Mouse (Mus musculus) embryonic facial prominence, embryonic 11.5 days (tissue): ENCODE data around the gene Zfand2b. TPM values are rescaled to one million over a fixed set of nuclear protein-coding genes. Genes with fewer than 3 reads are reported as not detected.

Experiments
- ATAC-seq: fragments of 200-750 bp; cut with Nextera tagmentation; replicated peaks from 2 replicates; pipeline ENCODE4 v1.8.0; 2017; ENCODE audit warnings: low read depth; ENCODE audit not compliant: insufficient number of reproducible peaks, low FRiP score, low TSS enrichment
- DNase-seq: peaks from one replicate; pipeline ENCODE4 v3.0.0-alpha.2; 2015; ENCODE audit warnings: low spot score
- H3K27ac ChIP-seq: fragments of 300-500 bp; sonication (generic); replicated peaks from 2 replicates; pipeline ENCODE4 v1.5.1; 2014; ENCODE audit warnings: mild to moderate bottlenecking, low read depth, low read length, control low read depth
- H3K27me3 ChIP-seq: fragments of 300-500 bp; sonication (generic); 2 replicates; pipeline ENCODE4 v1.6.1; 2014; ENCODE audit warnings: mild to moderate bottlenecking, low read length, moderate library complexity, mixed read lengths; ENCODE audit not compliant: control insufficient read depth, insufficient read depth
- H3K36me3 ChIP-seq: fragments of 300-500 bp; sonication (generic); replicated peaks from 2 replicates; pipeline ENCODE4 v1.6.1; 2014; ENCODE audit warnings: low read depth, mild to moderate bottlenecking, low read length, moderate library complexity, mixed read lengths; ENCODE audit not compliant: control insufficient read depth, insufficient read depth
- H3K4me1 ChIP-seq: fragments of 300-500 bp; sonication (generic); 2 replicates; pipeline ENCODE4 v1.6.1; 2014; ENCODE audit warnings: low read length, mixed read lengths; ENCODE audit not compliant: control insufficient read depth, insufficient read depth
- H3K4me2 ChIP-seq: fragments of 300-500 bp; sonication (generic); 2 replicates; pipeline ENCODE4 v1.6.1; 2014; ENCODE audit warnings: low read depth, mild to moderate bottlenecking, control low read depth, low read length, moderate library complexity
- H3K4me3 ChIP-seq: fragments of 300-500 bp; sonication (generic); 2 replicates; pipeline ENCODE4 v1.5.1; 2014; ENCODE audit warnings: low read depth, low read length, control low read depth
- H3K9ac ChIP-seq: fragments of 300-500 bp; sonication (generic); replicated peaks from 2 replicates; pipeline ENCODE4 v1.6.1; 2014; ENCODE audit warnings: mild to moderate bottlenecking, control low read depth, low read length
- H3K9me3 ChIP-seq: fragments of 300-500 bp; sonication (generic); replicated peaks from 2 replicates; pipeline ENCODE4 v1.6.1; 2016; ENCODE audit warnings: mild to moderate bottlenecking, low read length, inconsistent platforms, mixed read lengths; ENCODE audit not compliant: control insufficient read depth
- WGBS: fragments of 180-500 bp; shearing (Covaris S2); extraction: QIAGEN DNeasy Blood & Tissue Kit; methylation state at CpG from one replicate; pipeline ENCODE4 v1.1.7; 2014; 5-methylcytosine and 5-hydroxymethylcytosine counted together
- polyA plus RNA-seq: library from polyadenylated mRNA; unstranded; fragments of >200 nt; fragmentation: Nextera tagmentation; extraction: Ambion mirVana; gene quantifications from 2 replicates; pipeline ENCODE4 v1.2.1, GENCODE M21; 2014

The Zfand2b gene
- polyA plus RNA-seq, 1 experiment from 2014 or later = 33.9 TPM

DNA sequence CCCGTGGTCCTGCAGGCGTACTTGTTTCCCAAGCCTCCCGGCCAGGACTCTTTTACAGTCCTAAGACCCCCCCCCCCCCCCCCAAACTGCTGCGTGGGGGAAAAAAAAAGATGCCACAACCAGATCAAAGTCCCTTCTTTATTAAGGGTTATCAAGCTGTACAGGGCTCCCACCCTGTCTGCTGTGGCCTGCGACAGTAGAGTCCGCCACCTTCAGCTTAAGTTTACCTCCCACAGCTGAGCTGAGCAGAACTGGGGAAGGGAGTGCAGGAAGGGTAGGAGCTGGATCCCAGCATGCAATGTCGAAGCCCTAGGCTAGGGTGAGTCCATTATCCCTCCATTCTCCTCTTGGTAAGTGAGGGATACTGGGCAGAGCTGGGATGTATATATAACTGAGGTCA is 12.3 kb downstream of the Zfand2b start:
- Histone ChIP-seq H3K4me2 (peak overlapping the region; percentile 96), H3K4me3 (peak overlapping the region; percentile 60), H3K27ac (no peak overlapping the region), H3K36me3 (peaks cover 2% of the 10 kb centered on the region), H3K9me3 (no peaks in the 10 kb centered on the region), H3K9ac (no peak overlapping the region), H3K4me1 (0 out of 2 replicates have a peak, but pooled peaks cover 3% of the 10 kb centered on the region), H3K27me3 (no peaks in the 10 kb centered on the region)
- WGBS = 40% methylated on average over 7 of the region's 7 CpGs
- no peak for DNase-seq
- no peak for ATAC-seq

DNA sequence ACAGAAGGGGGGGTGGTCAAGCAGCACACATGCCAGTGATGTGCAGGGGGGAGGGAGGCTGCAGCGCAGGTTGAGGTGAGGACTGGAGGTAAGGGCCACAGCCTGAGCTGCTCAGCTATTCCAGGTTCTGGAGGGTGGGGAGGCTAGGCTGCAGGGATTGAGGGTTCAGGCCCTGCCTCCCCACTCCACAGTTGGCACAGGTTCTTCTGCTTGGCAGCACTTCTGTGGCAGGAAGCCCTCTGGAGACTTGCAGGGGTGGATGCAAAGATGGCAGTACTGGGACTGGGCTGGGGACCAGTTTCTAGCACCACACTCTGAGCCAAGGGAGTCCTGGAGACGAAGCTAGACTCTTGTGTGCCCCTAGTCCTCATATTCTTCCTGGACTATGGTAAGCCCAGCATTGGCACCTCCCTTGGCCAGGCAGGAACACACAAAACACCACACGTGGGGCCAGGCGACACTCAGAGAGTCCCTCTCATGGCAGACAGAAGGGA is 13.0 kb downstream of the Zfand2b start:
- Histone ChIP-seq H3K36me3 (peaks cover 2% of the 10 kb centered on the region), H3K9me3 (no peaks in the 10 kb centered on the region), H3K27me3 (no peaks in the 10 kb centered on the region), H3K4me3 (no peak overlapping the region), H3K9ac (no peak overlapping the region), H3K4me2 (no peak overlapping the region), H3K4me1 (0 out of 2 replicates have a peak, but pooled peaks cover 3% of the 10 kb centered on the region), H3K27ac (no peak overlapping the region)
- ATAC-seq (no peak), DNase-seq (no peak)
- 81% methylated on average over 4 of the region's 4 CpGs for WGBS

DNA sequence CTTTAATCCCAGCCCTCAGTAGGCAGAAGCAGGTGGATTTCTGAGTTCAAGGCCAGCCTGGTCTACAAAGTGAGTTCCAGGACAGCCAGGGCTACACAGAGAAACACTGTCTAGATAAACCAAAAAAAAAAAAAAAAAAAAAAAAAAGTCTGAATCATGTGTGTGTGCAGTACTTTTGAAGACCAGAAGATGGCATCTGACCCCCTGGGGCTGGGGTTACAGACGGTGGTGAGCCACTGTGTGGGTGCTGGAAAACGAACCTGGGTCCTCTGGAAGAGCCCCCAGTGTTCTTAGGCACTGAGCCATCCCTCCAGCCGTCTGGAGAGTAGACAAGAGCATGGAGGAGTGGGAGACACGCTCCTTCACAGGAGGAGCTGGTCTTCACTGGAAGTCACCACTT is 13.7 kb downstream of the Zfand2b start:
- Histone ChIP-seq H3K4me2 (no peak overlapping the region), H3K36me3 (peaks cover 2% of the 10 kb centered on the region), H3K4me1 (0 out of 2 replicates have a peak, but pooled peaks cover 3% of the 10 kb centered on the region), H3K27me3 (no peaks in the 10 kb centered on the region), H3K4me3 (no peak overlapping the region), H3K27ac (no peak overlapping the region), H3K9ac (no peak overlapping the region), H3K9me3 (no peaks in the 10 kb centered on the region)
- WGBS = 74% methylated on average over 4 of the region's 4 CpGs
- no peak for DNase-seq
- no peak for ATAC-seq

DNA sequence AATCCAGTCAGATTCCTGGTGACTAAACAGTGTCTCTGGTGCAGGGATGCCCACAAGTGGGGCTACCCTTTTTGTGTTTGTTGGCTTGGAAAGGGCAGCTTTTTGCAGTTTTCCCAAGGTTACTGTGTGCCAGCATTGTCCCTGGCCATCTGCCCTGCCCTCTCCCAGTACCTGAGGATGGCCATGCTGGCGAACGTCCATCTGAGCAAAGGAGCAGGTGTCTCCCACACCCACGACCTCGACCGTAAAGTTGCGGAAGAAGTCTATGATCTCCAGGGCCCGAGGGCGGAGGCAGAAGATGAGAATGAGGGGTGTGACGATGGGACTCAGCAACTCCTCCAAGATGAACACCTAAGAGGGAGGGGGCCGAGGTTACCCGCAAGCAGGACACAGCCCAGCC is 17.0 kb downstream of the Zfand2b start:
- H3K4me2 ChIP-seq = no peak overlapping the region
- no peaks in the 10 kb centered on the region for H3K4me1 ChIP-seq
- no peaks in the 10 kb centered on the region for H3K27me3 ChIP-seq
- no peak overlapping the region for H3K9ac ChIP-seq
- no peak for ATAC-seq
- H3K9me3 ChIP-seq = no peaks in the 10 kb centered on the region
- H3K36me3 ChIP-seq = peaks cover 2% of the 10 kb centered on the region
- H3K4me3 ChIP-seq = no peak overlapping the region
- WGBS = 94% methylated on average over 11 of the region's 11 CpGs
- no peak overlapping the region for H3K27ac ChIP-seq
- DNase-seq = no peak

GRCm38 (mm10) chr1:75187126-75187525 is 18.7 kb downstream of the Zfand2b start:
- Histone ChIP-seq H3K9me3 (no peaks in the 10 kb centered on the region), H3K9ac (no peak overlapping the region), H3K4me1 (no peaks in the 10 kb centered on the region), H3K27me3 (no peaks in the 10 kb centered on the region), H3K4me3 (no peak overlapping the region), H3K4me2 (no peak overlapping the region), H3K36me3 (peaks cover 2% of the 10 kb centered on the region; the same call in 1 of the 2 replicates), H3K27ac (no peak overlapping the region)
- ATAC-seq (no peak), DNase-seq (no peak)

- no peaks in the 10 kb centered on the region for H3K9me3 ChIP-seq
- H3K36me3 ChIP-seq = no peaks in the 10 kb centered on the region; the same call in 1 of the 2 replicates
- no peak overlapping the region for H3K9ac ChIP-seq
- DNase-seq = no peak
- H3K27ac ChIP-seq = no peak overlapping the region
- no peak overlapping the region for H3K4me3 ChIP-seq
- no peaks in the 10 kb centered on the region for H3K4me1 ChIP-seq
- H3K27me3 ChIP-seq = no peaks in the 10 kb centered on the region
- no peak overlapping the region for H3K4me2 ChIP-seq
- ATAC-seq = no peak
- 88% methylated on average over 2 of the region's 2 CpGs for WGBS
Measured at GRCm38 (mm10) chr1:75187914-75188483, 19.6 kb downstream of the Zfand2b start.

DNA sequence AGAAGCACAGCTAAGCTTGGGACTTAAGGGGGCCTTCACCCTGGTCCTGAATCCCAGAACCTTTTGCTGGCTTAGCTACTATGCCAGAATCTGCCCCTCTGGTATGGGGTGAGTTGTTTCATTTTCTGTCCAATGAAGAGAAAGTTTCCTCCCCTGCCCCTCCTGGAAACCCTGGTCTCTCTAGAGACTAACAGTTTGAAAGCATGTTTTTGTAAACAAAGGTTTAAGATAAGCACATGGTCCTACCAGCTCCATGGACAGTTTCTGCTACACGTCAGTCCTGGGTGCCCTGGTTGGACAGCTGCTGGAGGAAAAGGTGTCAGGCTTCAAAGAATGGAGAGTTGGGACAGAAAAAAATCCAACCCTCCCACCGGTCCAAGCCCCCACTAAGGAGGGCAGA is 22.1 kb downstream of the Zfand2b start:
- Histone ChIP-seq H3K4me2 (no peak overlapping the region), H3K36me3 (no peaks in the 10 kb centered on the region), H3K9ac (no peak overlapping the region), H3K27ac (no peak overlapping the region), H3K9me3 (no peaks in the 10 kb centered on the region), H3K27me3 (no peaks in the 10 kb centered on the region), H3K4me1 (no peaks in the 10 kb centered on the region), H3K4me3 (no peak overlapping the region)
- WGBS = 60% methylated on average over 2 of the region's 2 CpGs
- no peak for ATAC-seq
- no peak for DNase-seq

DNA sequence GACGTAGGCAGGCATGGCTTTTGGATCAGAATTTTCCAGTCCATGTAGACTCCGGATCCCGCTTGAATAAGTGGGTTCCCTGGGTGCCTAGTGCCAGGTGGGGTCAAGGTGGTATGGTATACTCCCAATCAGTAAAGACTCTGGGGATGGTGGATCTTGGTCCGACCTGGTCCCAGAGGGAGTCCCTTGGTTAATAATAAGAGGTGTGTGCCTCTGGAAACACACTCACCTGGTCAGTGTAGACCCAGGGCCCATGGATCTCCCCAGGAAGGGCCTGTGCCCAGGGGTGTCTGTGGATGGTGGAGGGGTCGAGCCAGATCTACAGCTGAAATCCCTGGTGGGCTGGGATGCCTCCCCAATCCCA is 22.8 kb downstream of the Zfand2b start:
- H3K27ac ChIP-seq = no peak overlapping the region; the same call in 1 of the 2 replicates
- H3K36me3 ChIP-seq = no peaks in the 10 kb centered on the region
- DNase-seq (no peak), ATAC-seq (no peak; the same call in 1 of the 2 replicates)
- peak overlapping the region; percentile 70 for H3K4me3 ChIP-seq
- peak overlapping the region; percentile 75 for H3K4me2 ChIP-seq
- H3K4me1 ChIP-seq = no peaks in the 10 kb centered on the region
- peak overlapping the region; percentile 65 for H3K9ac ChIP-seq
- H3K27me3 ChIP-seq = no peaks in the 10 kb centered on the region
- no peaks in the 10 kb centered on the region for H3K9me3 ChIP-seq
- WGBS = 49% methylated on average over 5 of the region's 5 CpGs
